Mouse (Mus musculus) midbrain, embryonic 15.5 days (tissue): Measurements from ENCODE around the gene Myo5a. TPM values are rescaled to one million over a fixed set of nuclear protein-coding genes. Genes with fewer than 3 reads are reported as not detected.
A peak's percentile ranks its signal among the peaks of the same experiment; 100 is the strongest.

ENCODE experiments used
- ATAC-seq: fragments of 200-750 bp; cut with Nextera tagmentation; replicated peaks from 2 replicates; pipeline ENCODE4 v1.8.0; 2017; ENCODE audit warnings: moderate TSS enrichment
- H3K27ac ChIP-seq: fragments of 300-500 bp; sonication (generic); 2 replicates; pipeline ENCODE4 v1.5.1; 2015; ENCODE audit warnings: mild to moderate bottlenecking, inconsistent platforms
- H3K27me3 ChIP-seq: fragments of 300-500 bp; sonication (generic); replicated peaks from 2 replicates; pipeline ENCODE4 v1.6.1; 2015; ENCODE audit warnings: inconsistent platforms
- H3K36me3 ChIP-seq: fragments of 300-500 bp; sonication (generic); replicated peaks from 2 replicates; pipeline ENCODE4 v1.6.1; 2015; ENCODE audit warnings: inconsistent platforms
- H3K4me1 ChIP-seq: fragments of 300-500 bp; sonication (generic); 2 replicates; pipeline ENCODE4 v1.6.1; 2015; ENCODE audit warnings: inconsistent platforms
- H3K4me2 ChIP-seq: fragments of 300-500 bp; sonication (generic); 2 replicates; pipeline ENCODE4 v1.6.1; 2015; ENCODE audit warnings: inconsistent platforms, mild to moderate bottlenecking, moderate library complexity
- H3K4me3 ChIP-seq: fragments of 300-500 bp; sonication (generic); 2 replicates; pipeline ENCODE4 v1.5.1; 2015; ENCODE audit warnings: mild to moderate bottlenecking, inconsistent platforms
- H3K9ac ChIP-seq: fragments of 300-500 bp; sonication (generic); 2 replicates; pipeline ENCODE4 v1.6.1; 2015; ENCODE audit warnings: mild to moderate bottlenecking, inconsistent platforms
- H3K9me3 ChIP-seq: fragments of 300-500 bp; sonication (generic); 2 replicates; pipeline ENCODE4 v1.6.1; 2016; ENCODE audit warnings: inconsistent platforms
- WGBS: fragments of 180-500 bp; shearing (Covaris S2); methylation state at CpG from one replicate; pipeline ENCODE4 v1.1.7; 2015; ENCODE audit warnings: mixed read lengths; 5-methylcytosine and 5-hydroxymethylcytosine counted together
- polyA plus RNA-seq: library from polyadenylated mRNA; unstranded; fragments of >200 nt; fragmentation: Nextera tagmentation; extraction: Ambion mirVana; gene quantifications from 2 replicates; pipeline ENCODE4 v1.2.1, GENCODE M21; 2015

Gene Myo5a
- polyA plus RNA-seq, 1 experiment from 2014 or later, result 37.0 TPM

- Histone ChIP-seq H3K27me3 (no peaks in the 10 kb centered on the region), H3K4me1 (peaks cover 17% of the 10 kb centered on the region), H3K9me3 (no peaks in the 10 kb centered on the region), H3K4me3 (no peak overlapping the region), H3K27ac (no peak overlapping the region), H3K36me3 (no peaks in the 10 kb centered on the region), H3K9ac (no peak overlapping the region), H3K4me2 (no peak overlapping the region)
- no peak for ATAC-seq
- WGBS, result 85% methylated on average over 2 of the region's 2 CpGs
Observed at GRCm38 (mm10) chr9:75041840-75042525, 28.8 kb upstream of the Myo5a start.

DNA sequence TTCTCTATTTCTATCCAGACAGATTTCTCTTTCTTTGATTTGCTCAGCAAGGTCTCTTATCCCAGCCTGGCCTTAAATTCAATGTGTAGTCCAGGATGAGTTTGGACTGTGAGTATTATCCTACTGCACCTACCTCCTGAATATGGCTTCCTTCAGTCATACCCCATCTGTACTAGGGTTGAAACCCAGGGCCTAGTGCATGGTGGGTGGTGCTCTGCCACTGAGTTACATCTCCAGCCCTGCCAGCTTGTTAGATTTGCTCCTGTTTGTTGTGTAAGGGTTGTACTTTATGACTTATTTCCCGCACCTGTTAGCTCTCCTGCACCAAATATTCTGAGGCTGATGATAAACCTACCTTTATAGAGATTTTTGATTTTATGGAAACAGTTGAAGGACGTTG is 27.6 kb upstream of the Myo5a start:
- ATAC-seq, result no peak
- Histone ChIP-seq H3K9me3 (no peaks in the 10 kb centered on the region), H3K27me3 (no peaks in the 10 kb centered on the region), H3K4me3 (no peak overlapping the region), H3K36me3 (no peaks in the 10 kb centered on the region), H3K4me1 (peaks cover 17% of the 10 kb centered on the region), H3K9ac (no peak overlapping the region), H3K27ac (no peak overlapping the region), H3K4me2 (no peak overlapping the region)
- WGBS, result 94% methylated on average over 2 of the region's 2 CpGs

DNA sequence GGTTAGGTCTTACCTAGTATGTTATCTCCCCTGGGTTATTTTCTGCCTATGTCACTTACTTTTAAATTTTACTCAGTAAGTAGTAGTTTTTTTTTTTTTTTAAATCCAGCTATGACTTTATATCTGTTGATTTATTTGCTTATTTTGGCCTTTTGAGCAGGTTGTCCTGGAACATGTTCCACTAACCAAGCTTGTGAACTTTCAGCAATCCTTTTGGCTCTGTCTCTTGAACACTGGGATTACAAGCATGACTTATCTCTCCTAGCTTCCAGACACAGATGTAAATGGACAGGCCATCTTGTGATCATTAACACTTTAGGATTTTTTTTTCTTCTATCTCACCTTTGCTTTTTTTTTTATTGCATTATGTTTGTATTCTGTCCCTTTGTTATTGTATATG is 23.7 kb upstream of the Myo5a start:
- no peak overlapping the region for H3K27ac ChIP-seq
- no peak for ATAC-seq

DNA sequence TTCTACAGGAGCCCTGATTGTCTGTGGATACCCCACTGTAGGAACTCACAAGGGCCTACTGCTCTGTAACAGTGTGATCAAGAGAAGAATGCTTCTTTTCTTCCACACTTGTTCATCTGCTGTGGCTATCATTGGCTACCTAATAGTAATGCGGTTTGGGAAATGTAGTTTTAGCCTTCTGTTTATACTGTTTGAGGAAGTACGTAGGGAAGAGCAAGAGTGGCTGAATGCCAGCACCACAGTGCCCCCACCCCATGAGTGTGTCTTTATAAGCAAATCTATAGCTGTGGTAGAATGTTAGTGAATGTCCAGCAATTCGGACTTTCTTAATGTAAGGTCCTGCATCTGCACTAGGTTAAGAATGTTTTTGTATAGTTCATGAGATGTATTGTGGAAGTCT is 21.7 kb upstream of the Myo5a start:
- H3K36me3 ChIP-seq, result no peaks in the 10 kb centered on the region

More for the DNA sequence above, 23.7 kb upstream of the Myo5a start:
- Histone ChIP-seq H3K4me2 (no peak overlapping the region), H3K9me3 (no peaks in the 10 kb centered on the region), H3K4me3 (no peak overlapping the region), H3K27me3 (no peaks in the 10 kb centered on the region), H3K36me3 (no peaks in the 10 kb centered on the region), H3K4me1 (no peaks in the 10 kb centered on the region), H3K9ac (no peak overlapping the region)

GRCm38 (mm10) chr9:75050003-75050402 is 20.8 kb upstream of the Myo5a start:
- Histone ChIP-seq H3K4me3 (no peak overlapping the region), H3K4me1 (no peaks in the 10 kb centered on the region), H3K27me3 (no peaks in the 10 kb centered on the region), H3K27ac (no peak overlapping the region), H3K36me3 (no peaks in the 10 kb centered on the region), H3K9me3 (no peaks in the 10 kb centered on the region), H3K4me2 (no peak overlapping the region), H3K9ac (no peak overlapping the region)
- peak; percentile 65; the same call in 1 of the 2 replicates for ATAC-seq
- 37% methylated on average over 3 of the region's 3 CpGs for WGBS

More for the DNA sequence above, 21.7 kb upstream of the Myo5a start:
- Histone ChIP-seq H3K27ac (no peak overlapping the region), H3K4me2 (no peak overlapping the region), H3K9me3 (no peaks in the 10 kb centered on the region), H3K4me3 (no peak overlapping the region), H3K27me3 (no peaks in the 10 kb centered on the region), H3K9ac (no peak overlapping the region), H3K4me1 (no peaks in the 10 kb centered on the region)
- WGBS, result 81% methylated on average over 3 of the region's 3 CpGs
- no peak for ATAC-seq

- H3K4me1 ChIP-seq, result no peaks in the 10 kb centered on the region
- no peak overlapping the region for H3K4me2 ChIP-seq
- WGBS, result 78% methylated on average over 4 of the region's 4 CpGs
- no peak overlapping the region for H3K4me3 ChIP-seq
- ATAC-seq, result no peak
- H3K9me3 ChIP-seq, result no peaks in the 10 kb centered on the region
- no peaks in the 10 kb centered on the region for H3K27me3 ChIP-seq
- no peak overlapping the region for H3K27ac ChIP-seq
- no peak overlapping the region for H3K9ac ChIP-seq
- peaks cover 3% of the 10 kb centered on the region; the same call in 1 of the 2 replicates for H3K36me3 ChIP-seq
Observed at GRCm38 (mm10) chr9:75051841-75052240, 19.0 kb upstream of the Myo5a start.

DNA sequence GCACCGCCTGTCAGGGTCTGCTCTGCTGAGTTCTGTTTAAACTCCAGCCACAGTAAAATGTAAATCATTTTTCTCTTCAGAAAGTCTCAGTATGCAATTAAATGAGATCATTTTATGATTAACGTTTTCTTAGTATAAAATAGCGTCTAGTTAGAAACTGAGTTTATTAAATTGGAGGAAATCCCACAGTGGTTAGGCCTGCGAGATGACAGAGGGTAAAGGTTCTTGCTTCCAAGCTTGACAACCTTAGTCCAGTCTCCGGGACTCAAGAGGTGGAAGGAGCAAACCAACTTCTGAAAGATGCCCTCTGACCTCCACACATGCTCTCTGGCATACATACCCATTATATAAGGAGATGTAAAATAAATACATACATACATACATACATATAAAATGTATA is 15.8 kb upstream of the Myo5a start:
- WGBS, result 93% methylated on average over 5 of the region's 5 CpGs
- H3K4me3 ChIP-seq, result no peak overlapping the region
- H3K4me1 ChIP-seq, result no peaks in the 10 kb centered on the region
- H3K27me3 ChIP-seq, result no peaks in the 10 kb centered on the region
- H3K27ac ChIP-seq, result no peak overlapping the region
- H3K9me3 ChIP-seq, result no peaks in the 10 kb centered on the region
- no peak overlapping the region for H3K4me2 ChIP-seq
- no peak overlapping the region for H3K9ac ChIP-seq
- H3K36me3 ChIP-seq, result peaks cover 13% of the 10 kb centered on the region; the same call in 1 of the 2 replicates
- no peak for ATAC-seq

DNA sequence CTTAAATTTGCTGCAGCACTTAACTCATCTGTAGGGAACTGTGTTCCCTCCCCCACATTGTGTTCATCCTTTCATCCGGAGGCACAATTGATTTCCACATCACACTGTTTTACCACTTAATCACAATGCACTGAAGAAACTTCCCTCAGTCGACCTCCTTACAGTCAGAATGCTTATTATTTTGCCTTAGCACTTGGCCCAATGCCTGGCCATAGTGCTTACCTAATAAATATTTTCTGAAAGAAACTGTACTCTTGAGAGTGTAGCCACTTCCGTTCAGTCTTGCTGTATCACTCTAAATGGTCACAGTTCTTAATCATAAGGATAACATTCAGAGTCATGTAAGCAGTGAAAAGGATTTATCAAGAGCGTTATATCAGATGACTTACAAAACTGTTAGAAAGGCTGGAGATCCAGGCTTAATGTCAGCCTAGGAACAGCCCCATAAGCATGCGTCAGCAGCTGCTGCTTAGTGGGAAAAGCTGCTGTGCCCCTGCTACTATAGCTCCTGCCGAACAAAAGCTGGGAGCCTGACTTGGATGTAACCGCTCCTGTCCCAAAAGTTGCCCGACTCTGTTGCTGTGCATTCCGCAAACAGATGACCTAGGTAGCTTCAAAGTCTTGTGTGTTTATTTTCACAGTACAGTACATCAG is 6.0 kb upstream of the Myo5a start:
- Histone ChIP-seq H3K36me3 (no peaks in the 10 kb centered on the region), H3K27me3 (no peaks in the 10 kb centered on the region), H3K4me1 (no peaks in the 10 kb centered on the region), H3K9me3 (no peaks in the 10 kb centered on the region), H3K27ac (no peak overlapping the region), H3K9ac (no peak overlapping the region), H3K4me3 (no peak overlapping the region), H3K4me2 (no peak overlapping the region)
- 69% methylated on average over 9 of the region's 9 CpGs for WGBS
- no peak for ATAC-seq

GRCm38 (mm10) chr9:75071029-75071705 is 352 bp downstream of the Myo5a start:
- Histone ChIP-seq H3K9ac (peak overlapping the region; percentile 98), H3K27ac (peak overlapping the region; percentile 97), H3K9me3 (no peaks in the 10 kb centered on the region), H3K27me3 (no peaks in the 10 kb centered on the region), H3K36me3 (no peaks in the 10 kb centered on the region), H3K4me1 (peaks cover 34% of the 10 kb centered on the region), H3K4me2 (peak overlapping the region; percentile 65), H3K4me3 (peak overlapping the region; percentile 84)
- ATAC-seq, result peak; percentile 96
- WGBS, result under 1% methylated on average over 50 of the region's 92 CpGs

DNA sequence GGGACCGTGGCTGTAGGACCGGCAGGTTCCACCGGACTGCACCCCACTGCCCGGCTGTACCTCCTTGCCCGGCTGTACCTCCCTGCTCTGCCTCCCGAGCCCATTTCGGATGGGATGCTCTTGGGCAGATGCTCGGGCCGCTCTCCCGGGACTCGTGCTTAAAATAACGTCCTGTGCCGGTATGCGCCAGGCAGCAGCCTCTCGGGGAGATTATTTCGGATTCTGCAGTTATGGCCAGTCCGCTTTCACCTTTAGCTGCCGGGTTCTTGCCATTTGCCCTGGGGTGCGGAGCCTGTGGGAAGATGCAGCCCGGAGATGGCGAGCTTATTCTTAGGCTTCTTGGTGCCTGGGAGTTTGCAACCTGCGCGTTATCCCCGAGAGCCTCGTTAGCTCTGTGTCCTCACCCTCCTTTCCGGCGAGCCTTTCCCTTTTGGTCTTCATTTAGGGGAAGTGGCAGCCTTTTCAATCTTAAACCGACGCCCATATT is 934 bp downstream of the Myo5a start:
- H3K36me3 ChIP-seq, result no peaks in the 10 kb centered on the region
- ATAC-seq, result peak; percentile 19
- WGBS, result 0% methylated on average over 28 of the region's 29 CpGs

DNA sequence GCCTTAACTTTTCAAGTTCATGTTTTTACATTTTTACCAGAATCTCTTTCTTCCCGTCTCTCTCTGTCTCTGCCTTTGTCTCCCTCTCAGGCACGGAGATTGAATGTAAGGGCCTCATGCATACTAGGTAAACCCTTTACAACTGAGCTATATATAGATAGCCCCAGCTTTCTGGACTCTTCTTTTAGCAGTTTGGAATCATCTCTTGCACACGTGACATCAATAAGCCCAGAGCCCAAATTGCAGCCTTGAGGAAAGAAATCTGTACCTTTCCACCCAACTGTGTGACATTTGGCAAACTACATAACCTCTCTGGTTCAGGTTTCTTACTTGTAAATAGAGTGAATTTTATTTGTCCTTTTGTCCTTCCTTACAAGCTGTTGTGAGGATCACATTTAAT is 1.5 kb downstream of the Myo5a start:
- no peaks in the 10 kb centered on the region for H3K36me3 ChIP-seq
- no peaks in the 10 kb centered on the region for H3K27me3 ChIP-seq
- H3K4me1 ChIP-seq, result peaks cover 37% of the 10 kb centered on the region
- H3K4me2 ChIP-seq, result peak overlapping the region; percentile 65
- H3K4me3 ChIP-seq, result peak overlapping the region; percentile 84
- ATAC-seq, result no peak
- peak overlapping the region; percentile 97 for H3K27ac ChIP-seq
- no peaks in the 10 kb centered on the region for H3K9me3 ChIP-seq
- peak overlapping the region; percentile 98 for H3K9ac ChIP-seq
- 7% methylated on average over 3 of the region's 3 CpGs for WGBS

More for the DNA sequence above, 934 bp downstream of the Myo5a start:
- Histone ChIP-seq H3K4me3 (peak overlapping the region; percentile 84), H3K4me2 (peak overlapping the region; percentile 65), H3K27me3 (no peaks in the 10 kb centered on the region), H3K9ac (peak overlapping the region; percentile 98), H3K4me1 (peaks cover 34% of the 10 kb centered on the region), H3K27ac (peak overlapping the region; percentile 97), H3K9me3 (no peaks in the 10 kb centered on the region)

- no peaks in the 10 kb centered on the region for H3K9me3 ChIP-seq
- H3K27me3 ChIP-seq, result no peaks in the 10 kb centered on the region
- H3K4me3 ChIP-seq, result no peak overlapping the region
- no peak for ATAC-seq
- H3K4me2 ChIP-seq, result no peak overlapping the region
- no peak overlapping the region for H3K9ac ChIP-seq
- H3K27ac ChIP-seq, result no peak overlapping the region
- peaks cover 30% of the 10 kb centered on the region for H3K4me1 ChIP-seq
- H3K36me3 ChIP-seq, result no peaks in the 10 kb centered on the region
Observed at GRCm38 (mm10) chr9:75077191-75077590, 6.4 kb downstream of the Myo5a start.
